Mouse (Mus musculus) olfactory bulb, adult 2 months (tissue): ENCODE results near the gene Ypel3. TPM values are rescaled to one million over a fixed set of nuclear protein-coding genes. Genes with fewer than 3 reads are reported as not detected.

Experiments used
- H3K27ac ChIP-seq: fragments of 200-500 bp; 2 replicates; pipeline ENCODE4 v1.5.1; 2012; ENCODE audit warnings: low read depth, low read length; ENCODE audit not compliant: insufficient read depth
- H3K4me1 ChIP-seq: fragments of 200-500 bp; 2 replicates; pipeline ENCODE4 v1.6.1; 2012; ENCODE audit warnings: low read length; ENCODE audit not compliant: control insufficient read depth, insufficient read depth
- H3K4me3 ChIP-seq: fragments of 200-500 bp; 2 replicates; pipeline ENCODE4 v1.5.1; 2012; ENCODE audit warnings: mild to moderate bottlenecking, low read depth, low read length, moderate library complexity; ENCODE audit not compliant: insufficient read depth
- CTCF ChIP-seq: fragments of 200-500 bp; IDR thresholded peaks from 2 replicates; pipeline ENCODE4 v1.5.1; 2012; ENCODE audit warnings: low read depth, mild to moderate bottlenecking, low read length, moderate library complexity; ENCODE audit not compliant: insufficient read depth
- POLR2A ChIP-seq: fragments of 200-500 bp; IDR thresholded peaks from 2 replicates; pipeline ENCODE4 v1.6.1; 2012; ENCODE audit warnings: mild to moderate bottlenecking, low read depth, low read length, moderate library complexity; ENCODE audit not compliant: insufficient read depth
- WGBS: fragments of 180-500 bp; shearing (Covaris S2); methylation state at CpG from one replicate; pipeline ENCODE4 v1.1.7; 2018; 5-methylcytosine and 5-hydroxymethylcytosine counted together
- polyA plus RNA-seq: library from polyadenylated mRNA; stranded (reverse); fragments of >200 nt; gene quantifications from 2 replicates; pipeline ENCODE4 v1.2.4, GENCODE M21; 2012; ENCODE audit warnings: low replicate concordance; ENCODE audit not compliant: missing spikeins, insufficient read depth, insufficient read length

Ypel3 gene
- polyA plus RNA-seq, 1 experiment = not detected

GRCm38 (mm10) chr7:126746798-126747197 is 30.0 kb upstream of the Ypel3 start:
- Histone ChIP-seq H3K27ac (no peak overlapping the region), H3K4me1 (0 out of 2 replicates have a peak, but pooled peaks cover 2% of the 10 kb centered on the region), H3K4me3 (no peak overlapping the region)
- no peak for TF ChIP-seq CTCF
- 50% methylated on average over 6 of the region's 6 CpGs for WGBS

GRCm38 (mm10) chr7:126748824-126749223 is 27.9 kb upstream of the Ypel3 start:
- Histone ChIP-seq H3K4me3 (no peak overlapping the region), H3K27ac (no peak overlapping the region), H3K4me1 (0 out of 2 replicates have a peak, but pooled peaks cover 2% of the 10 kb centered on the region)
- WGBS = 77% methylated on average over 7 of the region's 7 CpGs
- TF ChIP-seq CTCF = no peak
- no peak for TF ChIP-seq POLR2A

GRCm38 (mm10) chr7:126749582-126750343 is 27.0 kb upstream of the Ypel3 start:
- H3K4me1 ChIP-seq = 0 out of 2 replicates have a peak, but pooled peaks cover 2% of the 10 kb centered on the region
- WGBS = 92% methylated on average over 17 of the region's 17 CpGs
- H3K27ac ChIP-seq = no peak overlapping the region
- H3K4me3 ChIP-seq = no peak overlapping the region
- TF ChIP-seq POLR2A = no peak
- TF ChIP-seq CTCF = no peak

- Histone ChIP-seq H3K27ac (no peak overlapping the region), H3K4me1 (peaks cover 7% of the 10 kb centered on the region), H3K4me3 (no peak overlapping the region)
- under 1% methylated on average over 9 of the region's 9 CpGs for WGBS
- TF ChIP-seq POLR2A (no peak), CTCF (peak; percentile 74; the same call in 1 of the 2 replicates)
Measured at GRCm38 (mm10) chr7:126754866-126755265, 21.9 kb upstream of the Ypel3 start.

- Histone ChIP-seq H3K27ac (no peak overlapping the region), H3K4me3 (no peak overlapping the region), H3K4me1 (peaks cover 31% of the 10 kb centered on the region)
- WGBS = 78% methylated on average over 7 of the region's 7 CpGs
- no peak for TF ChIP-seq CTCF
- no peak for TF ChIP-seq POLR2A
Measured at GRCm38 (mm10) chr7:126758539-126758938, 18.2 kb upstream of the Ypel3 start.

- 3% methylated on average over 33 of the region's 38 CpGs for WGBS
- peak within 1 kb of the TSS; percentile 91 for H3K27ac ChIP-seq
- peak within 1 kb of the TSS; percentile 83 for H3K4me3 ChIP-seq
- peaks cover 37% of the 10 kb centered on the region for H3K4me1 ChIP-seq
- TF ChIP-seq CTCF (peak; percentile 56; the same call in 1 of the 2 replicates), POLR2A (no peak)
Measured at GRCm38 (mm10) chr7:126759050-126759671, 17.6 kb upstream of the Ypel3 start, which contains the start of gene Mapk3. TSS of gene Mapk3 (plus strand) at chr7:126759601.

GRCm38 (mm10) chr7:126759672-126760390 is 16.9 kb upstream of the Ypel3 start:
- Histone ChIP-seq H3K27ac (peak overlapping the region; percentile 91), H3K4me1 (peaks cover 43% of the 10 kb centered on the region), H3K4me3 (peak overlapping the region; percentile 83)
- 5% methylated on average over 22 of the region's 24 CpGs for WGBS
- no peak for TF ChIP-seq POLR2A

GRCm38 (mm10) chr7:126760391-126760802 is 16.4 kb upstream of the Ypel3 start:
- TF ChIP-seq CTCF = no peak
- no peak for TF ChIP-seq POLR2A
- peak overlapping the region; percentile 91 for H3K27ac ChIP-seq
- WGBS = 19% methylated on average over 3 of the region's 3 CpGs
- H3K4me1 ChIP-seq = peaks cover 49% of the 10 kb centered on the region
- peak overlapping the region; percentile 83 for H3K4me3 ChIP-seq

- TF ChIP-seq POLR2A = no peak
- no peak for TF ChIP-seq CTCF
- H3K4me1 ChIP-seq = peaks cover 52% of the 10 kb centered on the region
- 24% methylated on average over 4 of the region's 4 CpGs for WGBS
- H3K27ac ChIP-seq = peak overlapping the region; percentile 91
- no peak overlapping the region for H3K4me3 ChIP-seq
Measured at GRCm38 (mm10) chr7:126760956-126761355, 15.8 kb upstream of the Ypel3 start.
